Comparison of ENCODE assay signal across 26 mouse cellular contexts in genomic region chr2:153848389-153848788, GRCm38 (mm10). TPM values are rescaled to one million over a fixed set of nuclear protein-coding genes. Genes with fewer than 3 reads are reported as not detected.
"Had no signal": no experiment of that assay in that cellular context is flagged by ENCODE, and none has a peak within 500 bp of the region (broad histone marks: within the 10 kb centered on the region; RNA-seq: fewer than 3 reads in every experiment).

No protein-coding gene starts in this region.

- ATAC-seq: midbrain, embryonic 16.5 days had no signal

- H3K27ac ChIP-seq: macrophage; neural tube, embryonic 13.5 days; neural tube, embryonic 15.5 days had no signal

- H3K4me1 ChIP-seq: neural tube, embryonic 13.5 days; neural tube, embryonic 15.5 days had no signal

- H3K27me3 ChIP-seq: neural tube, embryonic 13.5 days; neural tube, embryonic 15.5 days had no signal

- DNase-seq: lung, adult 18-20 months; lung, embryonic 14.5 days; lung, postnatal 10 days; midbrain, embryonic 14.5 days; retina, postnatal 1 day; right cerebral cortex, adult 18-20 months; right cerebral cortex, postnatal 25 days; right cerebral cortex, postnatal 4 days; spleen, adult 18-20 months; thymus, adult 18-20 months; thymus, postnatal 14 days; thymus, postnatal 36 days had no signal

- H3K4me2 ChIP-seq: lung, embryonic 14.5 days; midbrain, embryonic 11.5 days; neural tube, embryonic 13.5 days; neural tube, embryonic 15.5 days had no signal

- H3K4me3 ChIP-seq: megakaryocyte, embryonic 14.5 days; myocyte; neural tube, embryonic 13.5 days; neural tube, embryonic 15.5 days had no signal

- H3K9ac ChIP-seq: lung, embryonic 14.5 days; neural tube, embryonic 13.5 days; neural tube, embryonic 15.5 days had no signal

- H3K9me3 ChIP-seq: neural tube, embryonic 13.5 days; neural tube, embryonic 15.5 days had no signal

- H3K36me3 ChIP-seq: neural tube, embryonic 13.5 days; neural tube, embryonic 15.5 days had no signal

RNA-seq across cellular contexts. Expression of gene Sun5, which starts 22.5 kb away (rescaled TPM):
- total RNA-seq: megakaryocyte progenitor cell, adult 5-6 weeks had no signal
- polyA plus RNA-seq: lung, embryonic 14.5 days; lung, embryonic 16.5 days; macrophage; midbrain, embryonic 11.5 days; midbrain, embryonic 14.5 days; midbrain, embryonic 16.5 days; myocyte; neural tube, embryonic 11.5 days; neural tube, embryonic 13.5 days; neural tube, embryonic 15.5 days; small intestine, adult 2 months; stomach, embryonic 14.5 days; stomach, embryonic 16.5 days; thymus, postnatal 0 days had no signal

RNA-seq across cellular contexts. Expression of gene Bpifb2, which starts 26.5 kb away (rescaled TPM):
- total RNA-seq: megakaryocyte progenitor cell, adult 5-6 weeks had no signal
- polyA plus RNA-seq: lung, embryonic 14.5 days; lung, embryonic 16.5 days; macrophage; midbrain, embryonic 11.5 days; midbrain, embryonic 14.5 days; myocyte; neural tube, embryonic 11.5 days; neural tube, embryonic 13.5 days; neural tube, embryonic 15.5 days; small intestine, adult 2 months; stomach, embryonic 14.5 days; stomach, embryonic 16.5 days had no signal

RNA-seq across cellular contexts. Expression of gene Bpifb6, which starts 51.8 kb away (rescaled TPM):
- total RNA-seq: megakaryocyte progenitor cell, adult 5-6 weeks had no signal
- polyA plus RNA-seq: lung, embryonic 14.5 days; lung, embryonic 16.5 days; macrophage; midbrain, embryonic 11.5 days; midbrain, embryonic 14.5 days; midbrain, embryonic 16.5 days; myocyte; neural tube, embryonic 11.5 days; neural tube, embryonic 13.5 days; small intestine, adult 2 months; stomach, embryonic 14.5 days; stomach, embryonic 16.5 days; thymus, postnatal 0 days had no signal
